Mouse (Mus musculus) MEL (cell line): Measurements from ENCODE around the gene Gm11444. TPM values are rescaled to one million over a fixed set of nuclear protein-coding genes. Genes with fewer than 3 reads are reported as not detected.

Source experiments
- DNase-seq: peaks from one replicate; pipeline ENCODE4 v3.0.0; 2011; ENCODE audit warnings: low read depth, low spot score
- H3K27ac ChIP-seq: 2 replicates; pipeline ENCODE4 v1.5.1; 2012; ENCODE audit warnings: low read depth, mild to moderate bottlenecking, control low read depth, low read length, moderate library complexity; ENCODE audit not compliant: control insufficient read depth
- H3K27me3 ChIP-seq, 2 experiments: fragments of 150-350 bp in 1 of 2; sonication (generic) in 1 of 2; 2 replicates each; pipeline ENCODE4 v1.6.1; 2012; ENCODE audit warnings: low read length in 2 of 2, mild to moderate bottlenecking in 2 of 2, improper control_type of control experiment in 1 of 2, moderate library complexity in 1 of 2; ENCODE audit not compliant: insufficient read depth in 2 of 2, control insufficient read depth in 1 of 2
- H3K36me3 ChIP-seq, 2 experiments: 2 replicates each; pipeline ENCODE4 v1.6.1; 2012 to 2014; ENCODE audit warnings: low read length in 2 of 2, improper control_type of control experiment in 1 of 2, inconsistent platforms in 1 of 2, mild to moderate bottlenecking in 1 of 2; ENCODE audit not compliant: insufficient read depth in 2 of 2, control insufficient read depth in 1 of 2
- H3K4me1 ChIP-seq, 2 experiments: fragments of 150-350 bp in 1 of 2; sonication (generic) in 1 of 2; 2 replicates each; pipeline ENCODE4 v1.6.1; 2012; ENCODE audit warnings: low read length in 2 of 2, improper control_type of control experiment in 1 of 2, mild to moderate bottlenecking in 1 of 2; ENCODE audit not compliant: insufficient read depth in 2 of 2, control insufficient read depth in 1 of 2
- H3K4me3 ChIP-seq, 2 experiments: fragments of 150-350 bp in 1 of 2; sonication (generic) in 1 of 2; 2 replicates each; pipeline ENCODE4 v1.5.1; 2012; ENCODE audit warnings: low read depth in 2 of 2, low read length in 2 of 2, mild to moderate bottlenecking in 2 of 2, moderate library complexity in 2 of 2, control low read depth in 1 of 2, improper control_type of control experiment in 1 of 2; ENCODE audit not compliant: control insufficient read depth in 1 of 2, insufficient read depth in 1 of 2
- H3K79me2 ChIP-seq: 2 replicates; pipeline ENCODE4 v1.6.1; 2012; ENCODE audit warnings: mild to moderate bottlenecking, low read length, moderate library complexity; ENCODE audit not compliant: control insufficient read depth, poor library complexity, insufficient read depth
- H3K9ac ChIP-seq: 2 replicates; pipeline ENCODE4 v1.6.1; 2012; ENCODE audit warnings: low read depth, mild to moderate bottlenecking, control low read depth, low read length, moderate library complexity; ENCODE audit not compliant: control insufficient read depth, poor library complexity, severe bottlenecking
- H3K9me3 ChIP-seq: fragments of 150-350 bp; sonication (generic); replicated peaks from 2 replicates; pipeline ENCODE4 v1.6.1; 2012; ENCODE audit warnings: mild to moderate bottlenecking, low read length, improper control_type of control experiment, moderate library complexity; ENCODE audit not compliant: insufficient read depth
- BHLHE40 ChIP-seq: IDR thresholded peaks from 2 replicates; pipeline ENCODE4 v1.6.1; 2012; ENCODE audit warnings: low read depth, mild to moderate bottlenecking, inconsistent platforms, low read length, improper control_type of control experiment, borderline replicate concordance
- CHD1 ChIP-seq: IDR thresholded peaks from 2 replicates; pipeline ENCODE4 v1.6.1; 2012; ENCODE audit warnings: low read depth, mild to moderate bottlenecking, inconsistent platforms, low read length, improper control_type of control experiment
- CHD2 ChIP-seq: IDR thresholded peaks from 2 replicates; pipeline ENCODE4 v1.6.1; 2011; ENCODE audit warnings: low read length, improper control_type of control experiment
- E2F4 ChIP-seq: IDR thresholded peaks from 2 replicates; pipeline ENCODE4 v1.6.1; 2011; ENCODE audit warnings: low read depth, low read length, improper control_type of control experiment, borderline replicate concordance
- EP300 ChIP-seq, 2 experiments: IDR thresholded peaks; 2 replicates each; pipeline ENCODE4 v1.6.1; 2011; ENCODE audit warnings: improper control_type of control experiment in 2 of 2, low read length in 2 of 2, low read depth in 1 of 2, mild to moderate bottlenecking in 1 of 2
- GATA1 ChIP-seq: IDR thresholded peaks from 2 replicates; pipeline ENCODE4 v1.6.1; 2011; ENCODE audit warnings: low read depth, low read length, improper control_type of control experiment
- JUND ChIP-seq: IDR thresholded peaks from 2 replicates; pipeline ENCODE4 v1.6.1; 2011; ENCODE audit warnings: low read depth, mild to moderate bottlenecking, improper control_type of control experiment, low read length
- MEF2A ChIP-seq: IDR thresholded peaks from 2 replicates; pipeline ENCODE4 v1.6.1; 2014; ENCODE audit warnings: low read depth, mild to moderate bottlenecking, inconsistent platforms, low read length, improper control_type of control experiment; ENCODE audit not compliant: poor library complexity, insufficient replicate concordance, severe bottlenecking; ENCODE audit errors: extremely low read depth
- MXI1 ChIP-seq: IDR thresholded peaks from 2 replicates; pipeline ENCODE4 v1.6.1; 2011; ENCODE audit warnings: mild to moderate bottlenecking, low read depth, low read length, improper control_type of control experiment
- POLR2AphosphoS5 ChIP-seq: IDR thresholded peaks from 2 replicates; pipeline ENCODE4 v1.6.1; 2012; ENCODE audit warnings: low read depth, borderline replicate concordance, mild to moderate bottlenecking, inconsistent platforms, low read length, moderate library complexity, mixed read lengths
- SIN3A ChIP-seq: IDR thresholded peaks from 2 replicates; pipeline ENCODE4 v1.6.1; 2012; ENCODE audit warnings: low read length, improper control_type of control experiment, inconsistent platforms
- TAL1 ChIP-seq: IDR thresholded peaks from 2 replicates; pipeline ENCODE4 v1.6.1; 2012; ENCODE audit warnings: mild to moderate bottlenecking, inconsistent platforms, low read length, moderate library complexity, mixed read lengths
- TBP ChIP-seq: IDR thresholded peaks from 2 replicates; pipeline ENCODE4 v1.8.0; 2011; ENCODE audit warnings: low read depth, low read length, improper control_type of control experiment
- TCF12 ChIP-seq: IDR thresholded peaks from 2 replicates; pipeline ENCODE4 v1.6.1; 2014; ENCODE audit warnings: low read depth, mild to moderate bottlenecking, inconsistent platforms, low read length, improper control_type of control experiment, moderate library complexity
- ZKSCAN1 ChIP-seq: IDR thresholded peaks from 2 replicates; pipeline ENCODE4 v1.6.1; 2012; ENCODE audit warnings: low read depth, mild to moderate bottlenecking, inconsistent platforms, low read length, improper control_type of control experiment, moderate library complexity
- ZMIZ1 ChIP-seq: IDR thresholded peaks from 2 replicates; pipeline ENCODE4 v1.6.1; 2012; ENCODE audit warnings: low read depth, mild to moderate bottlenecking, inconsistent platforms, low read length, improper control_type of control experiment, moderate library complexity
- polyA plus RNA-seq, 2 experiments: library from polyadenylated mRNA; stranded (reverse) in 1 of 2; unstranded in 1 of 2; fragments of >175 nt in 1 of 2; fragments of >200 nt in 1 of 2; gene quantifications; 2 replicates each; pipeline versions ENCODE4 v1.2.1 to v1.2.4; 2012; ENCODE audit warnings: low replicate concordance in 2 of 2, low read depth in 1 of 2; ENCODE audit not compliant: insufficient read length in 2 of 2, insufficient read depth in 1 of 2, missing spikeins in 1 of 2
- total RNA-seq: library from RNA; depleted of rRNA; stranded (reverse); fragments of 300-350 nt; gene quantifications from 2 replicates; pipeline ENCODE4 v1.2.3, GENCODE M21; 2012

Gene Gm11444
- total and polyA plus RNA-seq, 3 experiments, result 0.21 TPM; not detected in 2

- no peaks in the 10 kb centered on the region for H3K27me3 ChIP-seq
- no peak overlapping the region for H3K9ac ChIP-seq
- no peaks in the 10 kb centered on the region for H3K9me3 ChIP-seq
- TF ChIP-seq JUND (no peak), MXI1 (no peak), EP300 (IDR thresholded peaks at IDR 0.05; ENCODE audit: low read depth in 1 of 2, low read length in 2 of 2) (no peak), ZMIZ1 (no peak), SIN3A (no peak), BHLHE40 (no peak), TAL1 (no peak), GATA1 (no peak), CHD1 (no peak), TCF12 (no peak), ZKSCAN1 (no peak), E2F4 (no peak)
- H3K4me1 ChIP-seq, result peaks cover 3 to 5% of the 10 kb centered on the region in 2 experiments; a peak in 3 of 4 replicates
- no peak overlapping the region for H3K4me3 ChIP-seq
- H3K79me2 ChIP-seq, result no peaks in the 10 kb centered on the region
- DNase-seq, result no peak
- peaks cover 0 to 7% of the 10 kb centered on the region in 2 experiments; a peak in 1 of 4 replicates for H3K36me3 ChIP-seq
- H3K27ac ChIP-seq, result no peak overlapping the region
Observed at GRCm38 (mm10) chr11:85889730-85890562, 39.8 kb upstream of the Gm11444 start.

GRCm38 (mm10) chr11:85889056-85889729, 39.1 kb upstream of the Gm11444 start:
- H3K27ac ChIP-seq, result no peak overlapping the region
- H3K4me1 ChIP-seq, result peaks cover 2 to 3% of the 10 kb centered on the region in 2 experiments; a peak in 3 of 4 replicates
- no peak for DNase-seq
- H3K9ac ChIP-seq, result no peak overlapping the region
- H3K4me3 ChIP-seq, result no peak overlapping the region
- H3K27me3 ChIP-seq, result no peaks in the 10 kb centered on the region
- peaks cover 0 to 6% of the 10 kb centered on the region in 2 experiments; a peak in 1 of 4 replicates for H3K36me3 ChIP-seq
- H3K79me2 ChIP-seq, result no peaks in the 10 kb centered on the region
- TF ChIP-seq MXI1, result no peak
- TF ChIP-seq BHLHE40, result no peak
- no peak for TF ChIP-seq GATA1
- no peak for TF ChIP-seq TBP
- no peak for TF ChIP-seq MEF2A
- TF ChIP-seq POLR2AphosphoS5, result no peak
- no peak for TF ChIP-seq CHD2
- no peak for TF ChIP-seq CHD1
- no peak for TF ChIP-seq EP300 (IDR thresholded peaks at IDR 0.05; ENCODE audit: low read depth in 1 of 2, low read length in 2 of 2)
- TF ChIP-seq JUND, result no peak
- H3K9me3 ChIP-seq, result no peaks in the 10 kb centered on the region
